Mouse (Mus musculus) adrenal gland, postnatal 14 days (tissue): Measurements from ENCODE around the gene Scaf11. TPM values are rescaled to one million over a fixed set of nuclear protein-coding genes. Genes with fewer than 3 reads are reported as not detected.
"Not testable (repeated sequence)": the region's sequence is repeated elsewhere in the genome, so short reads cannot be mapped to it uniquely, and the experiment has no call there.

Experiments
- DNase-seq: peaks from one replicate; pipeline ENCODE4 v3.0.0; 2021; ENCODE audit warnings: mixed read lengths
- long read RNA-seq, 2 experiments: library from polyadenylated mRNA; stranded (forward); transcript quantifications; one replicate each; pipeline ENCODE4 v2.0.0; 2021
- total RNA-seq: library from RNA; stranded (reverse); gene quantifications from 2 replicates; pipeline ENCODE4 v1.2.3, GENCODE M21; 2021

Scaf11 gene
- 70.4 and 76.2 TPM in 2 replicates for total RNA-seq
- long read RNA-seq, experiment 1, full-length matches to known transcripts, result 3 of 13 reads
- long read RNA-seq, experiment 1, partial matches to known transcripts, result 1 of 13 reads
- long read RNA-seq, experiment 1, other reads (novel, unspliced or antisense), result 9 of 13 reads
- long read RNA-seq, experiment 2, full-length matches to known transcripts, result 5 of 13 reads
- long read RNA-seq, experiment 2, partial matches to known transcripts, result 4 of 13 reads
- long read RNA-seq, experiment 2, other reads (novel, unspliced or antisense), result 4 of 13 reads

GRCm38 (mm10) chr15:96460730-96461540 is at the start of gene Scaf11:
TSS of gene Scaf11 (minus strand) at chr15:96460843.
- peak; percentile 98 for DNase-seq

DNA sequence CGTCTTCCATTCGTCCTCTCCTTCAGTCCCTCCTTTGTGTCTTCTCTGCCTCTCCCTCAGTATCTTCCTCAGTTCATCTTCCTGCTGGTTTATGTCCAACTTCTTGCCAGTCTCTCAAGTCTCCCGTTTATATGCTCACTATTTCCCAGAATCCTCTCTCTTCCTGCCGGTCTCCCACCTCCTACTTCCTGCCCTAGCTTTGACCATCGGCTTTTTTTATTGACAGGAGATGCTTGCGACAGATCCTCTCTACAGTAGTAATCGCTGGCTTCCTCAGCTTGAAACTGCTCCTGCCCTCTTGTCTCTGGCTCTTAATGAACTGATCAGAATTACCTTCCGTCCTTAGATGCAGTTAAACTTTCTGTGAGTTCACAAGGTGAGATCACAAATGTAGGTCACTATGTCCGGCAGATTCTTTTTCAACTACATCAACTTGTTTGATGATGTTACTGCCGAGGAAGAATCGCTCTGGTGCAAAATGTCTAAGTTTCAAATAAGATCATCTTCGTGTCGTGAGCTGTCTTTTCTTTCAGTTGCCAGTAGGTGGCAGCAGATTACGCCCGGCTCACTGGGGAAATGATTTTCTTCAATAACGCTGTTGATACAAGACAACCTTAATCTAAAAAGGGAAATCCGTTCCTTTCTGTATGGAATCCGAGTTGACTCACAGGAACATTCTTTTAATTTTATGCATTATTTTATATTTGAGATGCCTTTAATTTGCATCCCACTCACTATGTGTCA is 46.6 kb upstream of the Scaf11 start:
- peak; percentile 68 for DNase-seq

DNA sequence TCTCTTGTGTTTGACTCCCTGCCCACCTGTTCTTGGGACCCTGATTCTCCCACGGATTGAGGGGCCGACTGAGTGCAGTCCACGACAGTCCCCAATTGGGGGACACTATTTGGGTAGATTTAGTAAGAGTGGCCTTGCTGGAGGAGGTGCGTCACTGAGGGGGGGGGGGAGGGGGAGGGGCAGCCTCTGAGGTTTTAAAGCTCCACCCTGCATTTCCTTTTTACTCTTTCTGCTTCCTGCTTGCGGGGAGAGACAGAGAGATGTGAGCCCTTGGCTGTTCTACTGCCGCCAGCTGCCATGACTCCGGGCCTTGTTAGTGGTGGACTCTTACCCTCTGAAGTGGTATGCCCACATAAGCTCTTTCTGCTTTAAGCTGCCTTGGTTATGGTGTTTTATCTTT is 37.0 kb upstream of the Scaf11 start:
- no peak for DNase-seq

DNA sequence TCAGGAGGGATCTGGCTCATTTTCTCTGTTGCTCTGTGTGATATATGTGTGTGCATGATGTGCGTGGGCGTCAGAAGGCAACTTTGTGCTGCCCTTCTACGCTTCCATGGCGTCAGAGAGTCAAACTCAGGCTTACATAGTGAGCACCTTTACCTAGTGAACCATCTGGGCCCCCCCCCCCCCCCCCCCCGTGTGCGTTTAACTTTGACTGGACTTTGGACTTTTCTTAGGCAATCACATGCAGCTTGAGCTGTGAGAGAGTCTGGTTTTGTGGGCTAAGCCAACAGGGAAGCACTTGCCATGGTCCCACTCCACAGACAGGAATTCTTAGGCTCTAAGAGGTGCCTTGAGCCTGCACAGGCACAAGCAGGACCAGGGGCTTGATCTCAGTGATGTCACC is 33.6 kb upstream of the Scaf11 start:
- no peak for DNase-seq

GRCm38 (mm10) chr15:96493573-96493972 is 32.9 kb upstream of the Scaf11 start:
- DNase-seq, result no peak

GRCm38 (mm10) chr15:96492919-96493318 is 32.3 kb upstream of the Scaf11 start:
- DNase-seq, result not testable (repeated sequence)

GRCm38 (mm10) chr15:96491861-96492641 is 31.4 kb upstream of the Scaf11 start:
- DNase-seq, result no peak

DNA sequence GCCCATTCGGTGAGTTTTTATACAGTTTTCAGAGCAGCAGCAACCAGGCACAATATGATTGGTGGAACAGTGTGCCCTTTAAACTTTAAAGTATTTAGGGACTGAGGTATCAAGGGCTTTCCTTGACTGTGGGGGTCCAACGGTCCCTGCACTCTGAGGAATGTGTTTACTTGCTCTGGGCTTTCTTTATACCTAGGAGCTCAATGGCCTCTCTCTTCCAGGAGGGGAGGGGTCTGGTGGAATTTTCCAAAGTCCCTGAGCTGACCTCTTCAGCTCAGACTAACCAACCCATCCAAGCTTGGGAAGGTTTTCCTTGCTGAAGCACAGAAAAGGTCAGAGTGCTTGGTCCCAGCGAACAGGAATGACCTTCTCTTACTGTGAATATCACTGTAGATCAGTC is 30.8 kb upstream of the Scaf11 start:
- no peak for DNase-seq

- DNase-seq, result no peak
Measured at GRCm38 (mm10) chr15:96490123-96490522, 29.5 kb upstream of the Scaf11 start.

- DNase-seq, result peak; percentile 46
Measured at GRCm38 (mm10) chr15:96488941-96489786, 28.5 kb upstream of the Scaf11 start.

DNA sequence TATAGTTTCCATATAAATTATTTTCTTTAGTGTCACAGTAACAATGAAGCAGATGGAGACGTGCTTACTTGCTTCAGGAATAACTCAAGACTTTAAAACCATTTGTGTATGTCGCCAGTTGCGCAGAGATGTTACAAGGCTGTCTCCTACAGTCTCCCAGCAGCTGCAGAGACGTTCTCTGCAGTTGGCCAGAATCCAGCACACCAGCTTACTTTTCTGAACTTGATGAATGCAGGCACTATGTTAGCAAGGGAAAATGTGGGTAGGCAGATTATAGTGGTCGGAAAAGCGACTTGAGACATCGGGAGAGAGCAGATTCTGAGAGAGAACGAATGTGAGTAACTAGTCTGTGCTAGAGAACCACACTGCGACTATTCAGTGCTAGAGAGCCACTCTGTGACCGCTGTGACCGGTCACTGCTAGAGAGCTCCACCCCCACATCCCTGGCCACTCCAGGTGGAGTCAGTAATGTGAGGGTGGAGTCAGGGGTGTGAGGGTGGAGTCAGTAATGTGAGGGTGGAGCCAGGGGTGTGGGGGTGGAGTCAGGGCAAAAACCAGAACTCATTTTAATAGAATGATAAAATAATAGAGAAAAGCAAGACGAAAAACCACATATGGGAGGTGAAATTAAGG is 26.5 kb upstream of the Scaf11 start:
- DNase-seq, result no peak

- no peak for DNase-seq
Measured at GRCm38 (mm10) chr15:96480822-96481221, 20.2 kb upstream of the Scaf11 start.

DNA sequence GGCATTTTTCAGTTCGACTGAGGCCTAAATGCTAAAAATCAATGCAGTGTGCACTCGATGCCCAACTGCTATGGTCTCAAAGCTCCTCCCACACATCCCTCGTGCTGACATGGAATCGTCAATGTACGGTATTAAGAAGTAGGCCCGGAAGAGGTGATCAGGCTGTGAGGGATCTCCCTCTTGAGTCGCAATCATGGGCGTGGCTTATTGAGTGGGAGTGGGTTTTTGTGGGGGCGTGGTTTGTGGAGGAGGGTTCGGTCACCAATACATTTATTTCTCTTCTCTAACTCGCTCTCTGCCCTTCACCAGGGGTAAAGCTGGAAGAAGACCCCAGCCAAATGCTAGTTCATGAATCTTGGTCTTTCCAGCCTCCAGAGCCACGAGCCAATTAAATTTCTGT is 17.4 kb upstream of the Scaf11 start:
- no peak for DNase-seq

GRCm38 (mm10) chr15:96476359-96476758 is 15.7 kb upstream of the Scaf11 start:
- DNase-seq, result peak; percentile 95

DNA sequence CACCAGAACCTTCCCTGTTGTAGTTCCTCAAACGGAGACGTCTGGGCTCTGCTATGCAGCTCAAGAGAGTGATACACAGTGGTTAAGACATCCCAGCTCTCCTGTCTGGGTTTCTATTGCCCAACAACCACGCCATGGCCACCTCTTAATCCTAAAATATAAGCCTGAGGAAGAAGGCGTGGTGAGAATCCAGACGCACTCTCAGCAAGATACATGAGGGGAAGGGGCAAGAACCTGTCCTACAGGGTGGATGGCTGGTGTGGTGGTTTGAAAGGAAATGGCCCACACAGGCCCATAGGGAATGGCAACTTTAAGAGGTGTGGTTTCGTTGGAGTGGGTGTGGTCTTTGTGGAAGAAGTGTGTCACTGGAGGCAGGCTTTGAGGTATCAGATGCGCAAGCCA is 14.9 kb upstream of the Scaf11 start:
- DNase-seq, result no peak

- peak; percentile 40 for DNase-seq
Measured at GRCm38 (mm10) chr15:96474325-96474955, 13.8 kb upstream of the Scaf11 start.

DNA sequence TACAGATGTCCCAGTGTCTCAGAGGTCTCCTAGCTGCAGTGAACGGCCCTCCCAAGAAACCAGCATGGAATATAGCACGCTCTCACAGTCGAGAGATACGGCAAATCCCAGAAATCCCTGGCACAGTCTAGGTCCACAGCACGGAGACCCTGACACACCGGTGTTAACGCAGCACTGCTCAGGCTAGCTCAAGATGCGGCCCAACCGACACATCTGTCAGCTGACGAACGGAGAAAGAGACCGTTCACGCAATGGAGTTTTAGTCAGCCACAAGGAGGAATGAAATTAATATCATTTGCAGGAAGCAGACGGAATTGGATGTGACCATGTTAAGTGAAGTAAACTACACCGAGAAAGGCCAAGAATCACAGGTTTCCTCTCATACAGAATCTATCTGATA is 13.3 kb upstream of the Scaf11 start:
- no peak for DNase-seq

- no peak for DNase-seq
Measured at GRCm38 (mm10) chr15:96468316-96468715, 7.7 kb upstream of the Scaf11 start.

- DNase-seq, result no peak
Measured at GRCm38 (mm10) chr15:96467844-96468243, 7.2 kb upstream of the Scaf11 start.

DNA sequence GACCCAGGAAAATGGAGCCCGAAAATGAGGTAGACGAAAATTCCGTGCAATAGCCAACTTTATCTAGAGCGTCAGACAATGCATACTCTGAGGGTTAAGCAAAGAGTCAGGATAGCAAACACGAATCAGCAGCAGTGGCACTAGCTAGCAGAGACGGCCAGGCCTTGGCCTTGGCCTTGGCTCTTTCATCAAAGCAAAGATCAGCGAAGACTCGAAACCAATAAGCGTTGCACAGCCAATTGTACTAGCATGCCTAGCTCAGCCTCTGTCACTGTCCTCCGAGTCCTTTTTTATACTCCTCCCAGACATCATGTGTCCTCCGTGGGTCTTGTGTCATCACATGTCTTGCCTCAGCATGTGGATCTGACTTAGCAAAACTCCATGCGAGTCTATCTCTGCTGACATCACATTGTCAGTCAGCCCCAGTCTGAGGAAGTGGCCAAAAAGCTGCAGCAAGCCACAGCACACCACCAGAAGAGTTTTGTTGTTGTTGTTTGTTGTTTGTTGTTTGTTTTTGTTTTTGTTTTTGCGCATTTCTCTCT is 5.8 kb upstream of the Scaf11 start:
- DNase-seq, result peak; percentile 64
